Mouse (Mus musculus) ES-E14 (cell line): ENCODE data around the gene Slc36a2. TPM values are rescaled to one million over a fixed set of nuclear protein-coding genes. Genes with fewer than 3 reads are reported as not detected.
A peak's percentile ranks its signal among the peaks of the same experiment; 100 is the strongest.

Source experiments
- DNase-seq: peaks from one replicate; pipeline ENCODE4 v3.0.0-alpha.2; 2013; ENCODE audit warnings: low read depth, low spot score
- H3K27ac ChIP-seq: 2 replicates; pipeline ENCODE4 v1.5.1; 2012; ENCODE audit warnings: low read depth, mild to moderate bottlenecking, low read length, moderate library complexity, mixed read lengths; ENCODE audit not compliant: poor library complexity, insufficient read depth, severe bottlenecking
- H3K36me3 ChIP-seq: 2 replicates; pipeline ENCODE4 v1.6.1; 2012; ENCODE audit warnings: mild to moderate bottlenecking, low read length, moderate library complexity, mixed read lengths; ENCODE audit not compliant: control insufficient read depth, poor library complexity, insufficient read depth, severe bottlenecking
- H3K4me1 ChIP-seq, 2 experiments: fragments of 150-350 bp in 1 of 2; sonication (generic) in 1 of 2; 2 replicates each; pipeline ENCODE4 v1.6.1; 2012; ENCODE audit warnings: low read length in 2 of 2, mild to moderate bottlenecking in 1 of 2, mixed read lengths in 1 of 2; ENCODE audit not compliant: control insufficient read depth in 2 of 2, insufficient read depth in 2 of 2, poor library complexity in 1 of 2
- H3K4me3 ChIP-seq, 2 experiments: fragments of 150-350 bp in 1 of 2; sonication (generic) in 1 of 2; 2 replicates each; pipeline ENCODE4 v1.5.1; 2012; ENCODE audit warnings: low read length in 2 of 2, low read depth in 1 of 2, mild to moderate bottlenecking in 1 of 2, mixed read lengths in 1 of 2; ENCODE audit not compliant: insufficient read depth in 1 of 2, poor library complexity in 1 of 2, severe bottlenecking in 1 of 2
- H3K9ac ChIP-seq: 2 replicates; pipeline ENCODE4 v1.6.1; 2012; ENCODE audit warnings: low read depth, mild to moderate bottlenecking, low read length, mixed read lengths; ENCODE audit not compliant: poor library complexity, insufficient read depth, severe bottlenecking
- H3K9me3 ChIP-seq: fragments of 150-350 bp; sonication (generic); 2 replicates; pipeline ENCODE4 v1.6.1; 2012; ENCODE audit warnings: low read depth, mild to moderate bottlenecking, low read length; ENCODE audit not compliant: control insufficient read depth, insufficient read depth
- CHD2 ChIP-seq: IDR thresholded peaks from 2 replicates; pipeline ENCODE4 v1.6.1; 2014; ENCODE audit warnings: mild to moderate bottlenecking, low read depth, low read length, inconsistent platforms
- HCFC1 ChIP-seq: IDR thresholded peaks from 2 replicates; pipeline ENCODE4 v1.6.1; 2012; ENCODE audit warnings: low read length, inconsistent platforms, borderline replicate concordance; ENCODE audit not compliant: insufficient read depth
- MAFK ChIP-seq: IDR thresholded peaks from 2 replicates; pipeline ENCODE4 v1.6.1; 2014; ENCODE audit warnings: mild to moderate bottlenecking, low read depth, low read length, inconsistent platforms; ENCODE audit not compliant: insufficient read depth
- ZC3H11A ChIP-seq: IDR thresholded peaks from 2 replicates; pipeline ENCODE4 v1.6.1; 2012; ENCODE audit warnings: low read depth, mild to moderate bottlenecking, inconsistent platforms, low read length, borderline replicate concordance
- ZNF384 ChIP-seq: IDR thresholded peaks from 2 replicates; pipeline ENCODE4 v1.6.1; 2012; ENCODE audit warnings: low read depth, low read length, inconsistent platforms
- in situ Hi-C, 2 experiments: fragments of 600-800 bp; cut with MboI; formaldehyde crosslinking; loops; one replicate each; pipeline ENCODE4 v1.15.1; 2025; ENCODE audit warnings: low sequenced_read_pairs in 2 of 2, inconsistent platforms in 1 of 2; ENCODE audit not compliant: unreplicated experiment in 2 of 2
- total RNA-seq: library from RNA; depleted of rRNA; stranded (reverse); fragments of 300-350 nt; gene quantifications from 2 replicates; pipeline ENCODE4 v1.2.3, GENCODE M21; 2012

Slc36a2 gene
- total RNA-seq, 1 experiment: 0.09 TPM

DNA sequence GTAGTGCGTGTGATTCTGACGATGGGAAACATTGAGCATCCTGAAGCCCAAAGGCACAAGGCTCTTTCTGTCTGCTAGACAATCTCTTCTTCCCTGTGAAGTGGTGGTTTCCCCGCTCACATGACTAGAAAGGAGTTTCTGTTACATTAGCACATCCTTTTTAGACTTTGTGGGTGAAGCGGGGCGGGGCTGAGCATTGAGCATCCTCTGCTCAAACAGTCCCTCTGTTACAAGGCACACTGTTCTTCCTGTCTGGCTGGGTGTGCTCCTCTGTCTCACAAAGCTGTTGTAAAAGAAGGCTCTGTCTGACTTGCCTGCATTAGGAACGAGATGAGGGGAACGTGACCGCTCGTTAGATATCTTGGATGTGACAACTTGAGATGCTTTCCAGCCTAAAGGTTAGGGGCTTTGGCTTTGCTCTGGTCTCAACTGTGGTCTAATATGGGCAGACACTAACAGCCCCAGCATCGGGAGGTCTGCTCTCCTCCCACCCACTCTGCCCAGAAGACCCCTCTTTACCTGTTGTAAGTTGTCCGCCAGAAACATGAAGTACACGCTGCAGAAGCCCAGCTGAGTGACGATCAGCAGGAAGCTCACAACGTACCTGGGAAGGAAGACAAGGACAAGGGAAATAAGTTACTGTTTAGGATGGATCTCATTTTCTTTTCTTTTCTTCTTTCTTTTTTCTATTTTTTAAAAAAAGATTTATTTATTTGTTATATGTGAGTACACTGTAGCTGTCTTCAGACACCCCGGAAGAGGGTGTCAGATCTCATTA lies 47.9 kb downstream of the Slc36a2 start:
- H3K4me3 ChIP-seq: 0 out of 4 replicates have a peak overlapping the region, but pooled peaks of 1 of the 2 experiments have one; percentile 11
- no peak for TF ChIP-seq HCFC1
- TF ChIP-seq ZC3H11A: no peak
- TF ChIP-seq ZNF384: no peak
- TF ChIP-seq MAFK: no peak
- TF ChIP-seq CHD2: no peak
- no peak overlapping the region; the same call in 1 of the 2 replicates for H3K27ac ChIP-seq
- H3K9me3 ChIP-seq: no peaks in the 10 kb centered on the region
- H3K36me3 ChIP-seq: no peaks in the 10 kb centered on the region
- DNase-seq: no peak
- H3K4me1 ChIP-seq: peaks cover 4 to 11% of the 10 kb centered on the region in 2 experiments; a peak in 1 of 4 replicates
- H3K9ac ChIP-seq: no peak overlapping the region
- in situ Hi-C loops: no loop called here

DNA sequence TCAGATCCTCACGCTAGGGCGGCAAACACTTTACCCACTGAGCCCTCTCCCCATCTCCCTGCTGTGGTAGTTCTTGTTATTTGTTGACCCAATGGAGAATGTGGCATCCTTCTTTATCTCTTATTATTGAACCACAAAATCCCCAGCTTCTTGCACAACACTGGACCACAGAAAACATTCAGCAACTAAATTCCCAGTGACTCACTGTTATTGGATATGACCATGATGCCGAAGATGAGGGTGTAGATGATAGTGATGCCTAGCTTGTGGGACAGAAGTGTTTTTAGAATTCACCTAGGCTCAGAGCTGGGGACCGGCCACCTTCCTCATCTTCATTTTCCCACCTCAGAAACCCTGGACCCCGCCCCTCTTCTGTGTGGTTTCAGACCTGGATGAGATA lies 50.0 kb downstream of the Slc36a2 start:
- Histone ChIP-seq H3K4me1 (peaks cover 12 to 22% of the 10 kb centered on the region in 2 experiments), H3K4me3 (no peak overlapping the region), H3K27ac (no peak overlapping the region), H3K9ac (no peak overlapping the region), H3K9me3 (no peaks in the 10 kb centered on the region), H3K36me3 (no peaks in the 10 kb centered on the region)
- in situ Hi-C loops: no loop called here
- TF ChIP-seq HCFC1 (no peak), ZC3H11A (no peak)
- DNase-seq: no peak

DNA sequence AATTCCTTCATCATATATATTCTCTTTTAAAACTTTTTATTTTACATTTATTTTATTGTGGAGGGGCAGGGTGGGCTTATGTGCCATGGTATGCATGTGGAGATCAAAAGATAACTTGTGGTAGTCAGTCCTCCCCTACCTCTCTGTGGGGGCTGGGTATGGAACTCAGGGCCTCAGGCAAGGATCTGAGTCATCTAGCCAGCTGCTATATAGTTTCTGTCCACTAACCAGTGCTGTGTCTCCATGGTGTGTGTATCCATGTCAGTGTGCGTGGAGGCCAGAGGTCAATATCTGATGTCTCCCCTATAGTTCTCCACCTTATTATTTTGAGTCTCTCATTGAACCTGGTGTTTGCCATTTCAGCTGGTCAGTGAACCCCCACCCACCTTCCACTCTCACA lies 50.5 kb downstream of the Slc36a2 start:
- in situ Hi-C loops: no loop called here
- TF ChIP-seq MAFK (no peak), HCFC1 (no peak), ZC3H11A (no peak), CHD2 (no peak), ZNF384 (no peak)
- H3K4me3 ChIP-seq: no peak overlapping the region
- H3K27ac ChIP-seq: no peak overlapping the region
- DNase-seq: no peak
- no peaks in the 10 kb centered on the region for H3K36me3 ChIP-seq
- H3K9ac ChIP-seq: no peak overlapping the region
- no peaks in the 10 kb centered on the region for H3K9me3 ChIP-seq
- H3K4me1 ChIP-seq: peaks cover 14 to 23% of the 10 kb centered on the region in 2 experiments

DNA sequence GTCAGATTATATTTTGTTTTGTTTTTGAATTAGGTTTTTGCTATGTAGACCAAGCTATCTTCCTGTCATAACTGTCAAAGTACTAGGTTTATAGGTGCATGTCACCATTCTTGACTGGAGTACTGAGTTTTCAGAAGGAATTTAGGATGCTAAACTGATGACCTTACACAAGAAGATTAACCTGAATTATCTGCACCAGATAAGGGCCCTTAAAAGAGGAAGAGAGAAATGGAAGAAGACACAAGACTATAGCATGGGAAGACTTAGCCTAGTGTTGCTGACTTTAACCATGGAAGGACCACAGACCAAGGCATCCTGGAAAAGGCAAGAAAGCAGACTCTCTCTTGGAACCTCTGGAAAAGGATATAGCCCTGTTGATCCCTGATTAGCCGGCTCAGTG lies 51.7 kb downstream of the Slc36a2 start:
- in situ Hi-C loops: no loop called here

DNA sequence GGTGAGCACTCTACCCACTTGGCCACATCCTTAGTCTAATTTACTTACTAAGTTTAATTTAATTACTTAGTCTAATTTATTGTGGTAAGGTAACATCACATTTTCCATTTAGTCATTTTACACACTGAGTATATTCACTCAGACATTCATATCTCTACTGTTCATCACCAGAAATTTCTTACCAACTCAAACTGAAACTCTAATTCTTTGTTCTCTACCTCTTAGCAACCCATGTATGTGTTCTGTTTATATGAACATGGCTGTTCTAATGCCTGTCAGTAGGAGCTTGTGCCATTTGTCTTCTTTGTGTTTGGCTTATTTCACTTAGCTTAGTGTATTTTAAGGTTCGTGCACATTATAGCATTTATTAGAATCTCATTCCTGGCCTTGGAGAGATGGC lies 52.9 kb downstream of the Slc36a2 start:
- TF ChIP-seq MAFK (no peak), CHD2 (no peak), ZC3H11A (no peak), ZNF384 (no peak), HCFC1 (no peak)
- in situ Hi-C loops: no loop called here
- Histone ChIP-seq H3K9me3 (no peaks in the 10 kb centered on the region), H3K36me3 (no peaks in the 10 kb centered on the region), H3K4me3 (no peak overlapping the region), H3K4me1 (peaks cover 14 to 22% of the 10 kb centered on the region in 2 experiments), H3K9ac (no peak overlapping the region), H3K27ac (no peak overlapping the region)
- DNase-seq: no peak

More for the DNA sequence above, 51.7 kb downstream of the Slc36a2 start:
- Histone ChIP-seq H3K36me3 (no peaks in the 10 kb centered on the region), H3K9me3 (no peaks in the 10 kb centered on the region), H3K9ac (no peak overlapping the region), H3K4me3 (no peak overlapping the region), H3K27ac (no peak overlapping the region), H3K4me1 (peaks cover 14 to 25% of the 10 kb centered on the region in 2 experiments)
- TF ChIP-seq HCFC1 (no peak), ZNF384 (no peak), ZC3H11A (no peak)
- no peak for DNase-seq
